Mouse (Mus musculus): ENCODE measurements around the gene Olfr798.

DNA sequence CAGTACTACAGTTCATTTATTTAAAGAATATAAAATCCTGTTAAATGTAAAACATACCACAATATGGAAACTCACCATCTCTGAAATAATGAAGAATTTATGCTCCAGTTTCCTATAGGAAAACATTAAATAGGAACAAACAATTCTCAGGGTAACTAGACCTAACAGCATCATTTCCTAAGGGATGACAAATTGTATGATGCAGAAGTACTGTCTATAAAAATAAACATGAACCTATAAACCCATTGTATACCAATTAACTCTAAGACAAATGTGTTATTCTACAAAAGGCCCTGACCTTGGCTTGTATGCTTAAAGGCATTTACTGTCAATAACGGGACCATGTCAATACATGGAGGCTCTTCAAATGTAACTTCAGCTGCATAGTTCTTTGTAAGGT, 46.0 kb upstream of the Olfr798 start, which contains the start of gene Olfr801:
- TF ChIP-seq GATA1 (IDR thresholded peaks at IDR 0.05; ENCODE audit: borderline replicate concordance, low read length) (no peak), FLI1 (IDR thresholded peaks at IDR 0.05; ENCODE audit: low read length) (no peak)

Data from megakaryocyte, embryonic 14.5 days (primary cell).